Mouse (Mus musculus) brain, embryonic 18.5 days (tissue): ENCODE measurements around the gene 1700016C15Rik.
A peak's percentile ranks its signal among the peaks of the same experiment; 100 is the strongest.

Source experiments
- DNase-seq: peaks from one replicate; pipeline ENCODE4 v3.0.0-alpha.2; 2012; ENCODE audit warnings: low read depth, low spot score

The 1700016C15Rik gene

GRCm38 (mm10) chr1:177717057-177717835 is 12.4 kb upstream of the 1700016C15Rik start:
- DNase-seq = no peak

GRCm38 (mm10) chr1:177718340-177719028 is 11.1 kb upstream of the 1700016C15Rik start:
- DNase-seq = no peak

DNA sequence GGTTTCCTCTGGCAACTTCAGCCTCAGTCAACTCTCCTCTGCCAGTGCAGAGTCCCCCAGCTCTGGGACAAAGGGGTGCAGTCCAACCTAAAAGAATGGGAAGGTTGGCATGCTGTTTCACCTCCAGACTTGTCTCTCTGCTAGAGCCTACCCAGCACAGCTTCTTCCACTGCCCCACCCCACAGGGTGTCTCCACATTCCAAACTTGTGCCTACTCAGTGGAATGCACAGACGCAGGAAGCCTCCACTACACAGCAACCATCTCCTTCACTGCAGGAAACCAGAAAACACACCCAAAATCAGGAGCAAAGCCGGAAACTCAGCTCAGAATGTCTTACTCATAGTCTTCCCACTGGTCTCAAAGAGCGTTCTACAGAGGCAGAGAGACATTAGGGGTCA is 10.6 kb upstream of the 1700016C15Rik start:
- DNase-seq = no peak

DNA sequence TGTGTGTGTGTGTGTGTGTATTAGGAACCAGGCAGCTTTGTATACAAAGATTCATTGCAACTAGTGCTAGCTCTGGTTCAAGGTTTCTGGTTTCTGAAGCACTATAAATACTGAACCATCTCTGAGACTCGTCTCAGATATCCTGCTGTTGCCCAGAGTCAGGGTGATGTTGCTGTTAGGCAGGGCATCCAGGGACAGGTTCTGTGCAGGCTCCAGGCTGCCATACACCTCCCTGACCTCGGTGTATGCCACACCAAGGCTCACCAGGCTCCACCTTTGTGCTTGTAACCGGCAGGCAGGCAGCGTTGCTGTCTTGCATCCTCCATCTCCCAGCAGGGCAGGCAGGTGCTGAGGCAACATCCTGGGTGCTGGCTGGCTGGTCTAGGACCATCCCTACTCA is 5.8 kb upstream of the 1700016C15Rik start:
- no peak for DNase-seq

DNA sequence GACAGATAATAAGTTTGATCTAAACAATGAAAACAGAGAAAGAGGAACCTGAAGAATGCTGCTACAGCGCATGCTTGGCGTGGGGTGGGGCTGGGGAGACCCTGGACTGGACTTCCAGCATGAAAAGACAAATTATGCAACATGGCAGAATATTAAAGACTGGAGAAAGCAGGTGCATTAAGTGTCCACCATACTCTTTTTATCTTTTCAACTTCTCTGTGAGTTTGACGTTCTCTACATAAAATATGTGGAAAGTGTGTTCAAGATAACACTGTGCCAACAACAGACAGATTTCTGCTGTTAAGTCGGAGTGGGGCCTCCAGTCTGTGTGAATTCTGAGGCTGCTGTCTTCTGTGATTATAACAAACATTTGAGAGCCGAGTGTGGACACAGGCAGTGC is 2.7 kb upstream of the 1700016C15Rik start:
- DNase-seq = no peak

DNA sequence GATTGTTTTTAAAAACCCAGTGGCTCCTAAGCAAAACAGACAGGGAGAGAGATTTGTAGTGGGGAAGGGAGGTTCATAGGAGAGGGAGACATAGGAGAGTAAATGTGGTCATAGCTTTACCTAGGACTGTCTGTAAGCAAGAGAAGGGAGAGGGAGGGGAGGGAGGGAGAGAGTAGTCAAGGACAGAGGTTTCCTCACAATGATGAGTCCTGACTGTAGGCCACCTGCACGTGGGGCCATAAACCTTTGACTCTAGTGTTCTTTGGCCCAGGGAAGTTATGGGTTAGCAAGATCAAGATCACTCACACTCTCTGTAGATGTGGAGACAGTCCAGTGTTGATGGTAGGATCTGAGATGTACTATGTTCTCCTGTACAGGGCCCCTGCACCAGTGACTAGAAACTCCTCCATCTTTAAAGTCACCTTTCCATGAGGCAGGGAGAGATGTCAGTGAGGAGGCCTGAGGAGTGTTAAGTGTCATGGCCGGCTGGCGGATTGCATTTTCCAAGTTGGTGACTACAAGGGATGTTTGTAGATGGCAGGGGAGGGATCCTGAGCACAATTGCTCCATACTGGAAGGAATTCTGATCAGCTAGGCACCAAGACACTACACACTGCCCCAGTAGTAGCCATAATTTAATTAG is 1.6 kb upstream of the 1700016C15Rik start:
- DNase-seq = no peak

- no peak for DNase-seq
These were observed 2.4 kb downstream of the 1700016C15Rik start for GRCm38 (mm10) chr1:177731973-177732372.

- no peak for DNase-seq
These were observed 8.0 kb downstream of the 1700016C15Rik start for GRCm38 (mm10) chr1:177737505-177738105.

- DNase-seq = no peak
These were observed 11.1 kb downstream of the 1700016C15Rik start for GRCm38 (mm10) chr1:177740707-177741106.

GRCm38 (mm10) chr1:177742119-177742518 is 12.5 kb downstream of the 1700016C15Rik start:
- no peak for DNase-seq

GRCm38 (mm10) chr1:177744521-177745325 is 15.1 kb downstream of the 1700016C15Rik start:
- DNase-seq = no peak

GRCm38 (mm10) chr1:177747869-177748540 is 18.4 kb downstream of the 1700016C15Rik start:
- no peak for DNase-seq

GRCm38 (mm10) chr1:177753496-177753895 is 23.9 kb downstream of the 1700016C15Rik start:
- no peak for DNase-seq

- DNase-seq = no peak
These were observed 27.6 kb downstream of the 1700016C15Rik start for GRCm38 (mm10) chr1:177757249-177757648.

DNA sequence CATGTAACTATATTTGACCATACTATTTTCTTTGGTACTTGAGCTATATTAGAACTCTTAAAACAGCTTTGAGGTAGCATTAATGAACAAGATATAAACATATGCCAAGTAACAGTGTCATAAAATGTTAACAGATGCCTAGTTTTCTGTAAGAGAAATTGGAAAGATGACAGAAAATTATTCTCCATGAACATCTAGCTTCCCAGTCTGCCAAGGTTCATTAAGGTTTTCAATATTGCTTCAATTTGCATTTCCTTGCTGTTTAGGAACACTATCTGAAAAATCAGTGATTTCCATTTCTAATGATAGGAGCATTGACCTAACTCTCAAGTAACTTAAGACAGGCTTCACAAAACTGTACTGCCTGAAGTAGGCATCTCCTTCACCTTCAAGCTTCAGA is 39.3 kb downstream of the 1700016C15Rik start:
- DNase-seq = no peak

DNA sequence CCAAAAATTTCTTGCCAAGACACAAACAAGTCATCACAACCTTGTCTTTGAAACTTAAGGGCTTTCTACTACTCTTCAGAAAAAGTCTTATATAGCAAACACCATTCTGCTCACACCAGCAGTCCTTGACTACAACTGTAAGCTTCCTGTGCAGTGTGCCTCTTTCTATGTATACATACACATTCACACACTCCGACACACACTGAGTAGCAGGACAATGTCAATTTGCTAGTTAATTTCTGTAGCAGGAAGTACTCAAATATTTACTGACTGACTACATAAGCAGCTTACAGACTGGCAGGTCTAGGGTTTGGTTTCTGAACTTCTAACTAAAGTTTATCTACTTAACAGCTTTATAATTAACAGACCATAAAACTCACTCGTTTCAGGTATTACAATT is 47.8 kb downstream of the 1700016C15Rik start:
- DNase-seq = no peak

GRCm38 (mm10) chr1:177792835-177793234 is 63.2 kb downstream of the 1700016C15Rik start:
- no peak for DNase-seq

- DNase-seq = no peak
These were observed 65.3 kb downstream of the 1700016C15Rik start for GRCm38 (mm10) chr1:177794866-177795265.

DNA sequence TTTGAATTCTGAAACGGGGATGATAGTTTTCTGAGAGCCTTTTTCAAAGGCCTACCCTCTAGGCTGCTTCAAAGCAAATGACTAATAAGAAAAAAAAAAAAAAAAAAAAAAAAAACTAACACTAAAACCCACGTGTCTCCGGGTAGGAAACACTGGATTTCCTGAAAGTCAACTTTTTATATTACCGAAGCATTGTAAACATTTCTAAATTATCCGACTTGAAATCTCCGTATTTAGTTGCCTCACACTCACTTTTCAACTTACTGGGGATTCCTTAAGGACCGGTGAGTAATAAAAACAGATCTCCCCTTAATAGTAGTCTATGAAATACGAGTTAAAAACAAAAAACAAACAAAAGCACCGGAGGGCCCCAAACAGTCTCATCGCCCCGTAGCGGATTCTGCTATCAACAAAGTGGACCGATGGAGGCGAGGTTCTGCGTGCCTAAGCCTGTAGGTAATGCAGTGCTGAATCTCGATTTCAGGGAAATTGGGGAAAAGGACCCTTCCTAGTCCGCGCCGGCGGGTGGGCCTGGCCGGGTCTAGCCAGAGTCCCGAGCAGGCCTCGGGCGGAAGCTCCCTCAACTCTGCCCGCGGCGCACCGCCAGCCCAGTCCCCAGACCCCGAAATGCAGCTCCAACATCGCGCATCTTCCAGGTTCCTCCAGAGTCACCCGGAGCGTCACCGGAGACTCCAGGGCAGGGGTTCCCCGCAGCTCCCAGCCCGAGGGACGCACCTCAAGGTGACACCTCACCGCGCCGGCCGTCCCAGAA is 66.0 kb downstream of the 1700016C15Rik start:
- DNase-seq = peak; percentile 3
